ENCODE assay signal across 21 mouse cellular contexts in the genomic region with DNA sequence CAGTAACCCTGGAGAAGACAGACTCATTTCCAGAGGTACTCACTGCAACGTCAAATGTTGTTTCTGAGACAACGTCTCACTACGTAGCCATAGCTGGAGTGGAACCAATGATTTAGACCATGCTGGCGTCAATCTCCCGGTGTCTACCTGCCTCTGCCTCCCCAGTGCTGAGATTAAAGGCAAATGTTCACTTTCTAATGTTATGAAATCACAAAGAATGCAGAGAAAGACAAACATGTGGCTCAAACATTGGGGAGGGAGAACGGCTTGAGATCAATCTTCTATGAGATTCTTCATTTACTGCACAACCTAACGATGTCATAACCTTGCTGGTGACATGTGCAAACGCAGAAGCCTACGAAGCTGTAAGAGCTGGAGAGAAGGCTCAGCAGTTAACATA. TPM values are rescaled to one million over a fixed set of nuclear protein-coding genes. Genes with fewer than 3 reads are reported as not detected.
"Had no signal": no experiment of that assay in that cellular context is flagged by ENCODE, and none has a peak within 500 bp of the region (broad histone marks: within the 10 kb centered on the region; RNA-seq: fewer than 3 reads in every experiment).

No protein-coding gene starts in this region.

- H3K4me3 ChIP-seq: midbrain, embryonic 10.5 days; midbrain, embryonic 12.5 days; myocyte; neural tube, embryonic 13.5 days; neural tube, embryonic 15.5 days had no signal

- H3K9ac ChIP-seq: midbrain, embryonic 12.5 days had no signal

- DNase-seq: lung, adult 18-20 months; lung, embryonic 14.5 days; lung, postnatal 10 days; lung, postnatal 4 days; midbrain, embryonic 14.5 days; retina, postnatal 1 day; right cerebral cortex, adult 18-20 months; right cerebral cortex, postnatal 25 days; right cerebral cortex, postnatal 4 days; spleen, adult 18-20 months; thymus, adult 18-20 months; thymus, postnatal 14 days; thymus, postnatal 36 days had no signal

- H3K27ac ChIP-seq: midbrain, embryonic 10.5 days; midbrain, embryonic 12.5 days; neural tube, embryonic 13.5 days; neural tube, embryonic 15.5 days had no signal

- ATAC-seq: midbrain, embryonic 16.5 days had no signal

- H3K9me3 ChIP-seq: midbrain, embryonic 12.5 days; neural tube, embryonic 15.5 days had no signal

- H3K4me2 ChIP-seq: lung, embryonic 14.5 days; midbrain, embryonic 12.5 days had no signal

- H3K27me3 ChIP-seq: midbrain, embryonic 12.5 days; neural tube, embryonic 13.5 days; neural tube, embryonic 15.5 days had no signal

RNA-seq across cellular contexts. Expression of gene Gm20422, which starts 3.5 kb away (rescaled TPM):
- polyA plus RNA-seq: midbrain, embryonic 14.5 days; neural tube, embryonic 15.5 days; small intestine, adult 2 months; stomach, embryonic 16.5 days had no signal
